Mouse (Mus musculus) stomach, postnatal 0 days (tissue): Measurements from ENCODE around the gene Bin2. TPM values are rescaled to one million over a fixed set of nuclear protein-coding genes. Genes with fewer than 3 reads are reported as not detected.

Source experiments
- ATAC-seq: fragments of 200-750 bp; cut with Nextera tagmentation; 2 replicates; pipeline ENCODE4 v1.8.0; 2017; ENCODE audit not compliant: low FRiP score, low TSS enrichment
- DNase-seq: peaks from one replicate; pipeline ENCODE4 v3.0.0-alpha.2; 2016; ENCODE audit warnings: low spot score
- H3K27ac ChIP-seq: fragments of 300-500 bp; sonication (generic); replicated peaks from 2 replicates; pipeline ENCODE4 v1.5.1; 2014; ENCODE audit warnings: mild to moderate bottlenecking, control low read depth
- H3K27me3 ChIP-seq: fragments of 300-500 bp; sonication (generic); 2 replicates; pipeline ENCODE4 v1.6.1; 2014; ENCODE audit warnings: low read length; ENCODE audit not compliant: control insufficient read depth, insufficient read depth
- H3K36me3 ChIP-seq: fragments of 300-500 bp; sonication (generic); 2 replicates; pipeline ENCODE4 v1.6.1; 2014; ENCODE audit warnings: low read length, mixed read lengths; ENCODE audit not compliant: control insufficient read depth, insufficient read depth
- H3K4me1 ChIP-seq: fragments of 300-500 bp; sonication (generic); replicated peaks from 2 replicates; pipeline ENCODE4 v1.6.1; 2014; ENCODE audit warnings: antibody characterized with exemption; ENCODE audit not compliant: control insufficient read depth, insufficient read depth
- H3K4me2 ChIP-seq: fragments of 300-500 bp; sonication (generic); replicated peaks from 2 replicates; pipeline ENCODE4 v1.6.1; 2014; ENCODE audit warnings: low read depth, mild to moderate bottlenecking, control low read depth, moderate library complexity
- H3K4me3 ChIP-seq: fragments of 300-500 bp; sonication (generic); 2 replicates; pipeline ENCODE4 v1.5.1; 2014; ENCODE audit warnings: low read depth, low read length, control low read depth
- H3K9ac ChIP-seq: fragments of 300-500 bp; sonication (generic); 2 replicates; pipeline ENCODE4 v1.6.1; 2014; ENCODE audit warnings: mild to moderate bottlenecking, low read length, control low read depth, mixed read lengths
- H3K9me3 ChIP-seq: fragments of 300-500 bp; sonication (generic); 2 replicates; pipeline ENCODE4 v1.6.1; 2016; ENCODE audit warnings: low read length; ENCODE audit not compliant: control insufficient read depth
- CTCF ChIP-seq: IDR thresholded peaks from 2 replicates; pipeline ENCODE4 v1.5.1; 2016; ENCODE audit warnings: antibody characterized with exemption, low read depth, mild to moderate bottlenecking, moderate library complexity
- EP300 ChIP-seq: optimal IDR thresholded peaks from 2 replicates; pipeline ENCODE3; 2016; ENCODE audit warnings: antibody characterized with exemption
- WGBS: fragments of 180-500 bp; shearing (Covaris S2); extraction: QIAGEN DNeasy Blood & Tissue Kit; methylation state at CpG from one replicate; pipeline ENCODE4 v1.1.7; 2014; 5-methylcytosine and 5-hydroxymethylcytosine counted together
- polyA plus RNA-seq: library from polyadenylated mRNA; unstranded; fragments of >200 nt; fragmentation: Nextera tagmentation; extraction: Ambion mirVana; gene quantifications from 2 replicates; pipeline ENCODE4 v1.2.1, GENCODE M21; 2015

Bin2 gene
- polyA plus RNA-seq, 1 experiment from 2014 or later, result 1.3 TPM

GRCm38 (mm10) chr15:100600696-100601272 lies 68.6 kb downstream of the Bin2 start:
- Histone ChIP-seq H3K27me3 (no peaks in the 10 kb centered on the region), H3K4me3 (peak overlapping the region; percentile 79), H3K4me1 (no peaks in the 10 kb centered on the region), H3K9ac (peak overlapping the region; percentile 89; the same call in 1 of the 2 replicates), H3K9me3 (no peaks in the 10 kb centered on the region), H3K36me3 (no peaks in the 10 kb centered on the region), H3K4me2 (peak overlapping the region; percentile 98), H3K27ac (no peak overlapping the region)
- no peak for TF ChIP-seq EP300
- no peak for TF ChIP-seq CTCF
- WGBS, result 43% methylated on average over 21 of the region's 21 CpGs
- no peak for ATAC-seq
- DNase-seq, result no peak

- DNase-seq (peak; percentile 79), ATAC-seq (peak; percentile 79)
- H3K4me3 ChIP-seq, result peak overlapping the region; percentile 79
- H3K9me3 ChIP-seq, result no peaks in the 10 kb centered on the region
- 2% methylated on average over 30 of the region's 35 CpGs for WGBS
- no peaks in the 10 kb centered on the region for H3K27me3 ChIP-seq
- no peaks in the 10 kb centered on the region for H3K36me3 ChIP-seq
- H3K9ac ChIP-seq, result peak overlapping the region; percentile 89
- peak; percentile 72 for TF ChIP-seq CTCF
- TF ChIP-seq EP300, result no peak
- H3K27ac ChIP-seq, result peak overlapping the region; percentile 75
- no peaks in the 10 kb centered on the region for H3K4me1 ChIP-seq
- peak overlapping the region; percentile 98 for H3K4me2 ChIP-seq
Measured at GRCm38 (mm10) chr15:100600047-100600695, 69.2 kb downstream of the Bin2 start.

- WGBS, result under 1% methylated on average over 61 of the region's 76 CpGs
- DNase-seq (peak; percentile 47), ATAC-seq (peak; percentile 57)
- Histone ChIP-seq H3K27ac (peak within 1 kb of the TSS; percentile 75), H3K4me2 (peak within 1 kb of the TSS; percentile 98), H3K4me3 (peak within 1 kb of the TSS; percentile 79), H3K27me3 (no peaks in the 10 kb centered on the region), H3K9me3 (no peaks in the 10 kb centered on the region), H3K36me3 (no peaks in the 10 kb centered on the region), H3K9ac (peak within 1 kb of the TSS; percentile 89), H3K4me1 (no peaks in the 10 kb centered on the region)
- no peak for TF ChIP-seq EP300
- no peak for TF ChIP-seq CTCF
Measured at GRCm38 (mm10) chr15:100599276-100600046, 69.9 kb downstream of the Bin2 start, which contains the start of gene Pou6f1. Gene Pou6f1 (minus strand): TSS chr15:100599984.

- WGBS, result 1% methylated on average over 12 of the region's 12 CpGs
- H3K4me1 ChIP-seq, result no peaks in the 10 kb centered on the region
Measured at GRCm38 (mm10) chr15:100598883-100599275, 70.5 kb downstream of the Bin2 start.

GRCm38 (mm10) chr15:100598287-100598882 lies 71.0 kb downstream of the Bin2 start:
- no peaks in the 10 kb centered on the region for H3K4me1 ChIP-seq
- TF ChIP-seq CTCF, result no peak
- H3K4me2 ChIP-seq, result peak overlapping the region; percentile 98
- 28% methylated on average over 9 of the region's 9 CpGs for WGBS
- no peaks in the 10 kb centered on the region for H3K27me3 ChIP-seq
- no peak for ATAC-seq
- H3K9me3 ChIP-seq, result no peaks in the 10 kb centered on the region
- H3K9ac ChIP-seq, result peak overlapping the region; percentile 89; the same call in 1 of the 2 replicates
- H3K27ac ChIP-seq, result no peak overlapping the region
- no peaks in the 10 kb centered on the region for H3K36me3 ChIP-seq
- H3K4me3 ChIP-seq, result peak overlapping the region; percentile 79
- no peak for DNase-seq

More at GRCm38 (mm10) chr15:100598883-100599275, 70.5 kb downstream of the Bin2 start:
- H3K36me3 ChIP-seq, result no peaks in the 10 kb centered on the region
- no peak for TF ChIP-seq EP300
- H3K27ac ChIP-seq, result peak overlapping the region; percentile 75
- peak overlapping the region; percentile 89 for H3K9ac ChIP-seq
- H3K4me3 ChIP-seq, result peak overlapping the region; percentile 79
- ATAC-seq (0 out of 2 replicates have a peak, but pooled peaks have one; percentile 34), DNase-seq (peak; percentile 61)
- H3K4me2 ChIP-seq, result peak overlapping the region; percentile 98
- H3K27me3 ChIP-seq, result no peaks in the 10 kb centered on the region
- H3K9me3 ChIP-seq, result no peaks in the 10 kb centered on the region
